Mouse (Mus musculus) bone marrow macrophage, adult 2 months (primary cell): ENCODE measurements around the gene Tcf25. TPM values are rescaled to one million over a fixed set of nuclear protein-coding genes. Genes with fewer than 3 reads are reported as not detected.

Source experiments
- H3K27ac ChIP-seq: 2 replicates; pipeline ENCODE4 v1.5.1; 2012; ENCODE audit warnings: low read depth, low read length; ENCODE audit not compliant: insufficient read depth
- H3K4me1 ChIP-seq: 2 replicates; pipeline ENCODE4 v1.6.1; 2012; ENCODE audit warnings: low read length; ENCODE audit not compliant: control insufficient read depth, insufficient read depth
- H3K4me3 ChIP-seq: 2 replicates; pipeline ENCODE4 v1.5.1; 2012; ENCODE audit warnings: mild to moderate bottlenecking, low read length, moderate library complexity; ENCODE audit not compliant: insufficient read depth
- CTCF ChIP-seq: IDR thresholded peaks from 2 replicates; pipeline ENCODE4 v1.5.1; 2012; ENCODE audit warnings: low read depth, mild to moderate bottlenecking, low read length, moderate library complexity
- POLR2A ChIP-seq: IDR thresholded peaks from 2 replicates; pipeline ENCODE4 v1.6.1; 2012; ENCODE audit warnings: mild to moderate bottlenecking, low read depth, low read length, borderline replicate concordance
- polyA plus RNA-seq: library from polyadenylated mRNA; stranded (reverse); fragments of >200 nt; gene quantifications from 2 replicates; pipeline ENCODE4 v1.2.4, GENCODE M21; 2012; ENCODE audit not compliant: missing spikeins, insufficient read depth, insufficient read length

The Tcf25 gene
- polyA plus RNA-seq, 1 experiment = 244 TPM

- TF ChIP-seq POLR2A = no peak
- no peak for TF ChIP-seq CTCF
- no peaks in the 10 kb centered on the region for H3K4me1 ChIP-seq
- H3K4me3 ChIP-seq = no peak overlapping the region
- no peak overlapping the region for H3K27ac ChIP-seq
Observed at GRCm38 (mm10) chr8:123415967-123416943, 42.7 kb downstream of the Tcf25 start.

GRCm38 (mm10) chr8:123416944-123417555, 43.5 kb downstream of the Tcf25 start:
- no peak overlapping the region for H3K4me3 ChIP-seq
- TF ChIP-seq POLR2A = no peak
- no peak for TF ChIP-seq CTCF
- H3K27ac ChIP-seq = no peak overlapping the region
- no peaks in the 10 kb centered on the region for H3K4me1 ChIP-seq

GRCm38 (mm10) chr8:123419711-123420110, 46.2 kb downstream of the Tcf25 start:
- Histone ChIP-seq H3K27ac (no peak overlapping the region), H3K4me3 (no peak overlapping the region), H3K4me1 (no peaks in the 10 kb centered on the region)
- TF ChIP-seq POLR2A (no peak), CTCF (no peak)

GRCm38 (mm10) chr8:123420525-123421281, 47.1 kb downstream of the Tcf25 start:
- TF ChIP-seq CTCF (no peak), POLR2A (no peak)
- no peak overlapping the region for H3K4me3 ChIP-seq
- H3K4me1 ChIP-seq = no peaks in the 10 kb centered on the region
- no peak overlapping the region for H3K27ac ChIP-seq

- no peak for TF ChIP-seq POLR2A
- no peak for TF ChIP-seq CTCF
- no peaks in the 10 kb centered on the region for H3K4me1 ChIP-seq
- no peak overlapping the region for H3K27ac ChIP-seq
- no peak overlapping the region for H3K4me3 ChIP-seq
Observed at GRCm38 (mm10) chr8:123421325-123421724, 47.8 kb downstream of the Tcf25 start.

GRCm38 (mm10) chr8:123422056-123422780, 48.7 kb downstream of the Tcf25 start:
- H3K4me3 ChIP-seq = no peak overlapping the region
- H3K4me1 ChIP-seq = no peaks in the 10 kb centered on the region
- no peak overlapping the region for H3K27ac ChIP-seq
- TF ChIP-seq CTCF = peak; percentile 73
- TF ChIP-seq POLR2A = no peak

GRCm38 (mm10) chr8:123422781-123423159, 49.2 kb downstream of the Tcf25 start:
- TF ChIP-seq POLR2A (no peak), CTCF (no peak)
- H3K27ac ChIP-seq = no peak overlapping the region
- H3K4me1 ChIP-seq = no peaks in the 10 kb centered on the region
- H3K4me3 ChIP-seq = no peak overlapping the region

GRCm38 (mm10) chr8:123423441-123423840, 49.9 kb downstream of the Tcf25 start, which contains the start of gene Def8:
TSS of gene Def8 (plus strand) at chr8:123423527.
- Histone ChIP-seq H3K4me1 (no peaks in the 10 kb centered on the region), H3K27ac (no peak within 1 kb of the TSS), H3K4me3 (no peak within 1 kb of the TSS)
- TF ChIP-seq POLR2A = no peak
- TF ChIP-seq CTCF = no peak
